Mouse (Mus musculus) left cerebral cortex, adult 18-20 months (tissue): ENCODE measurements around the gene Xylt1. TPM values are rescaled to one million over a fixed set of nuclear protein-coding genes. Genes with fewer than 3 reads are reported as not detected.

ENCODE experiments used
- DNase-seq, 2 experiments: peaks; one replicate each; pipeline ENCODE4 v3.0.0; 2021 to 2022; ENCODE audit warnings: low spot score in 2 of 2, mixed read lengths in 1 of 2
- total RNA-seq, 2 experiments: library from RNA; stranded (reverse); gene quantifications; 2 replicates each; pipeline ENCODE4 v1.2.3; 2021

Xylt1 gene
- total RNA-seq, 2 experiments from 2014 or later = 45.7 to 48.9 TPM

GRCm38 (mm10) chr7:117475106-117475505 is 94.3 kb downstream of the Xylt1 start:
- no peak for DNase-seq

GRCm38 (mm10) chr7:117478937-117479336 is 98.2 kb downstream of the Xylt1 start:
- DNase-seq = no peak

GRCm38 (mm10) chr7:117480831-117481230 is 100.1 kb downstream of the Xylt1 start:
- no peak for DNase-seq

GRCm38 (mm10) chr7:117481404-117481803 is 100.6 kb downstream of the Xylt1 start:
- DNase-seq = no peak

GRCm38 (mm10) chr7:117482701-117483100 is 101.9 kb downstream of the Xylt1 start:
- DNase-seq = no peak

- DNase-seq = no peak
Measured at GRCm38 (mm10) chr7:117484589-117484988, 103.8 kb downstream of the Xylt1 start.

- no peak for DNase-seq
Measured at GRCm38 (mm10) chr7:117484989-117485536, 104.3 kb downstream of the Xylt1 start.

GRCm38 (mm10) chr7:117486425-117487172 is 105.8 kb downstream of the Xylt1 start:
- no peak for DNase-seq

- DNase-seq = no peak
Measured at GRCm38 (mm10) chr7:117487173-117487490, 106.4 kb downstream of the Xylt1 start.

- DNase-seq = no peak
Measured at GRCm38 (mm10) chr7:117489973-117490372, 109.2 kb downstream of the Xylt1 start.

GRCm38 (mm10) chr7:117490500-117491205 is 109.9 kb downstream of the Xylt1 start:
- no peak for DNase-seq

- no peak for DNase-seq
Measured at GRCm38 (mm10) chr7:117491495-117491894, 110.7 kb downstream of the Xylt1 start.

GRCm38 (mm10) chr7:117494210-117494609 is 113.4 kb downstream of the Xylt1 start:
- no peak for DNase-seq

- DNase-seq = peak in 1 of 2 experiments; percentile 13
Measured at GRCm38 (mm10) chr7:117494618-117495310, 114.0 kb downstream of the Xylt1 start.

- DNase-seq = no peak
Measured at GRCm38 (mm10) chr7:117495751-117496150, 115.0 kb downstream of the Xylt1 start.

GRCm38 (mm10) chr7:117498173-117498572 is 117.4 kb downstream of the Xylt1 start:
- DNase-seq = no peak

- DNase-seq = peak; percentile 26 to 28
Measured at GRCm38 (mm10) chr7:117501355-117502181, 120.8 kb downstream of the Xylt1 start.

GRCm38 (mm10) chr7:117502415-117502814 is 121.6 kb downstream of the Xylt1 start:
- no peak for DNase-seq

GRCm38 (mm10) chr7:117503714-117504113 is 122.9 kb downstream of the Xylt1 start:
- no peak for DNase-seq

- DNase-seq = no peak
Measured at GRCm38 (mm10) chr7:117505791-117506190, 125.0 kb downstream of the Xylt1 start.

- no peak for DNase-seq
Measured at GRCm38 (mm10) chr7:117507351-117507750, 126.6 kb downstream of the Xylt1 start.
